Mouse (Mus musculus) testis, adult 2 months (tissue): Measurements from ENCODE around the gene Brk1.

ENCODE experiments used
- CTCF ChIP-seq: fragments of 200-500 bp; IDR thresholded peaks from 2 replicates; pipeline ENCODE4 v1.5.1; 2012; ENCODE audit warnings: low read depth, mild to moderate bottlenecking, inconsistent platforms, low read length, moderate library complexity; ENCODE audit not compliant: control insufficient read depth, insufficient read depth, insufficient replicate concordance
- POLR2A ChIP-seq: fragments of 200-500 bp; IDR thresholded peaks from 2 replicates; pipeline ENCODE4 v1.6.1; 2012; ENCODE audit warnings: low read depth, mild to moderate bottlenecking, inconsistent platforms, low read length, moderate library complexity; ENCODE audit not compliant: control insufficient read depth

- TF ChIP-seq POLR2A (no peak), CTCF (no peak)
These were observed 52.3 kb downstream of the Brk1 start for GRCm38 (mm10) chr6:113656847-113657246.
